Mouse (Mus musculus) heart, postnatal 25 days (tissue): ENCODE measurements at regions not wholly inside any gene's neighbourhood (a gene's known extent, or its start where the extent isn't known, plus 50 kb on each side); places are given as distances from the start of the nearest gene placed in this dataset.

ENCODE experiments used
- DNase-seq: peaks from one replicate; pipeline ENCODE4 v3.0.0; 2022; ENCODE audit warnings: low spot score
- intact Hi-C: fragments of 180-260 bp; cut with DNase I; formaldehyde crosslinking; loops from one replicate; pipeline ENCODE4 v1.15.1; 2025

- DNase-seq = no peak
- intact Hi-C loops = no loop called here
These were observed 708.4 kb downstream of the Inhba start for GRCm38 (mm10) chr13:16720090-16720489.

- intact Hi-C loops = no loop called here
- no peak for DNase-seq
These were observed 713.7 kb downstream of the Inhba start for GRCm38 (mm10) chr13:16725350-16725749.

GRCm38 (mm10) chr13:16738313-16738712 is 726.7 kb downstream of the Inhba start:
- no peak for DNase-seq
- intact Hi-C loops = no loop called here

GRCm38 (mm10) chr13:16739563-16739962 is 727.9 kb downstream of the Inhba start:
- DNase-seq = no peak
- intact Hi-C loops = no loop called here

GRCm38 (mm10) chr13:16744237-16744636 is 732.6 kb downstream of the Inhba start:
- no peak for DNase-seq
- intact Hi-C loops = no loop called here

- intact Hi-C loops = no loop called here
- DNase-seq = no peak
These were observed 734.0 kb downstream of the Inhba start for GRCm38 (mm10) chr13:16745644-16746043.

GRCm38 (mm10) chr13:16746451-16746850 is 734.8 kb downstream of the Inhba start:
- intact Hi-C loops = no loop called here

GRCm38 (mm10) chr13:16756264-16756663 is 744.6 kb downstream of the Inhba start:
- no peak for DNase-seq
- intact Hi-C loops = no loop called here

More at GRCm38 (mm10) chr13:16746451-16746850, 734.8 kb downstream of the Inhba start:
- DNase-seq = no peak

- intact Hi-C loops = loop anchor here (5.0 kb wide), 3 partner anchors 43 to 748 kb away; partner anchors contain the start of gene Inhba
- no peak for DNase-seq
These were observed 748.4 kb downstream of the Inhba start for GRCm38 (mm10) chr13:16760045-16760444.

GRCm38 (mm10) chr13:16761415-16761814 is 749.8 kb downstream of the Inhba start:
- DNase-seq = peak; percentile 34
- intact Hi-C loops = loop anchor here (5.0 kb wide), 3 partner anchors 44 to 749 kb away; partner anchors contain the start of gene Inhba

GRCm38 (mm10) chr13:16762326-16762725 is 750.7 kb downstream of the Inhba start:
- intact Hi-C loops = loop anchor here (5.0 kb wide), 3 partner anchors 45 to 750 kb away; partner anchors contain the start of gene Inhba
- no peak for DNase-seq

- intact Hi-C loops = loop anchor here (5.0 kb wide), 3 partner anchors 46 to 751 kb away; partner anchors contain the start of gene Inhba
These were observed 751.3 kb downstream of the Inhba start for GRCm38 (mm10) chr13:16762727-16763512.

GRCm38 (mm10) chr13:16763746-16764145 is 752.1 kb downstream of the Inhba start:
- no peak for DNase-seq
- intact Hi-C loops = loop anchor here (5.0 kb wide), 3 partner anchors 46 to 751 kb away; partner anchors contain the start of gene Inhba

More at GRCm38 (mm10) chr13:16762727-16763512, 751.3 kb downstream of the Inhba start:
- no peak for DNase-seq

GRCm38 (mm10) chr13:16769409-16769808 is 757.8 kb downstream of the Inhba start:
- DNase-seq = no peak
- intact Hi-C loops = no loop called here

- intact Hi-C loops = no loop called here
- no peak for DNase-seq
These were observed 758.3 kb downstream of the Inhba start for GRCm38 (mm10) chr13:16769848-16770422.

- intact Hi-C loops = no loop called here
- DNase-seq = no peak
These were observed 760.2 kb downstream of the Inhba start for GRCm38 (mm10) chr13:16771845-16772244.

- no peak for DNase-seq
- intact Hi-C loops = no loop called here
These were observed 793.9 kb downstream of the Inhba start for GRCm38 (mm10) chr13:16805560-16805959.
